Mouse (Mus musculus) G1E (cell line): ENCODE data around the gene Sik3.

Source experiments
- CTCF ChIP-seq: IDR thresholded peaks from 2 replicates; pipeline ENCODE4 v1.5.1; 2012; ENCODE audit warnings: low read depth, low read length, inconsistent platforms, mixed read lengths
- GATA1 ChIP-seq: IDR thresholded peaks from 2 replicates; pipeline ENCODE4 v1.6.1; 2012; ENCODE audit warnings: borderline replicate concordance, low read length, inconsistent platforms, mixed read lengths

DNA sequence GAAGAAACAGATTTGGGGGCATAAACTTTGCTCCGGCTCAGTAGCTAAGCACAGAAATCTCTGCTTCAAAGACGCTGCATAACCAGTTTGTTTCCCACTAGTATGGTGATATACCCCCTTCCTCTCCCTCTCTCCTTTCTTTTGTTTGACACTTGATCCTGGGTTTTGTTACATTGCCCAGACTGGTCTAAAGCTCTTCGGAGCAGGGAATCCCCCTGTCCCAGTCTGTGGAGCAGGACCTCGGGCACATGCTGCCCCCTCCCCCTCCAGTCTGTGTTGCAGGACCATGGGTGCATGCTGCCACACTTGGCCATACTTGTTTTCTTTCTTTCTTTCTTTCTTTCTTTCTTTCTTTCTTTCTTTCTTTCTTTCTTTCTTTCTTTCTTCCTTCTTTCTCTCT lies 77.4 kb downstream of the Sik3 start:
- TF ChIP-seq CTCF (no peak), GATA1 (no peak)
